Mouse (Mus musculus) testis, adult 2 months (tissue): ENCODE data around the gene Nos2. TPM values are rescaled to one million over a fixed set of nuclear protein-coding genes. Genes with fewer than 3 reads are reported as not detected.
A peak's percentile ranks its signal among the peaks of the same experiment; 100 is the strongest.

Experiments used
- H3K27ac ChIP-seq: fragments of 200-500 bp; 2 replicates; pipeline ENCODE4 v1.5.1; 2012; ENCODE audit warnings: low read depth, low read length; ENCODE audit not compliant: control insufficient read depth, insufficient read depth
- H3K27me3 ChIP-seq: fragments of 200-500 bp; 2 replicates; pipeline ENCODE4 v1.6.1; 2012; ENCODE audit warnings: mild to moderate bottlenecking, low read length, moderate library complexity; ENCODE audit not compliant: control insufficient read depth, insufficient read depth
- H3K36me3 ChIP-seq: fragments of 200-500 bp; 2 replicates; pipeline ENCODE4 v1.6.1; 2012; ENCODE audit warnings: mild to moderate bottlenecking, low read length; ENCODE audit not compliant: control insufficient read depth, insufficient read depth
- H3K4me1 ChIP-seq: fragments of 200-500 bp; 2 replicates; pipeline ENCODE4 v1.6.1; 2012; ENCODE audit warnings: low read length; ENCODE audit not compliant: control insufficient read depth, insufficient read depth
- H3K4me3 ChIP-seq: fragments of 200-500 bp; 2 replicates; pipeline ENCODE4 v1.5.1; 2012; ENCODE audit warnings: low read depth, mild to moderate bottlenecking, low read length, moderate library complexity, mixed read lengths; ENCODE audit not compliant: control insufficient read depth
- CTCF ChIP-seq: fragments of 200-500 bp; IDR thresholded peaks from 2 replicates; pipeline ENCODE4 v1.5.1; 2012; ENCODE audit warnings: low read depth, mild to moderate bottlenecking, inconsistent platforms, low read length, moderate library complexity; ENCODE audit not compliant: control insufficient read depth, insufficient read depth, insufficient replicate concordance
- POLR2A ChIP-seq: fragments of 200-500 bp; IDR thresholded peaks from 2 replicates; pipeline ENCODE4 v1.6.1; 2012; ENCODE audit warnings: low read depth, mild to moderate bottlenecking, inconsistent platforms, low read length, moderate library complexity; ENCODE audit not compliant: control insufficient read depth
- polyA plus RNA-seq: library from polyadenylated mRNA; depleted of rRNA; stranded (reverse); fragments of >200 nt; gene quantifications from 2 replicates; pipeline ENCODE4 v1.2.3, GENCODE M21; 2012

Nos2 gene
- polyA plus RNA-seq, 1 experiment, result 0.61 TPM

- Histone ChIP-seq H3K36me3 (no peaks in the 10 kb centered on the region), H3K27me3 (no peaks in the 10 kb centered on the region), H3K4me1 (no peaks in the 10 kb centered on the region; the same call in 1 of the 2 replicates), H3K27ac (no peak overlapping the region), H3K4me3 (no peak overlapping the region)
- no peak for TF ChIP-seq CTCF
- TF ChIP-seq POLR2A, result no peak
These were observed 38.8 kb downstream of the Nos2 start for GRCm38 (mm10) chr11:78959367-78959766.

GRCm38 (mm10) chr11:78959841-78960520 is 39.4 kb downstream of the Nos2 start:
- H3K4me1 ChIP-seq, result no peaks in the 10 kb centered on the region; the same call in 1 of the 2 replicates
- TF ChIP-seq CTCF (no peak), POLR2A (no peak)
- no peak overlapping the region for H3K27ac ChIP-seq
- no peaks in the 10 kb centered on the region for H3K36me3 ChIP-seq
- H3K27me3 ChIP-seq, result no peaks in the 10 kb centered on the region
- H3K4me3 ChIP-seq, result no peak overlapping the region

GRCm38 (mm10) chr11:78961221-78961620 is 40.6 kb downstream of the Nos2 start:
- no peak for TF ChIP-seq CTCF
- no peak for TF ChIP-seq POLR2A
- H3K4me3 ChIP-seq, result no peak overlapping the region
- no peaks in the 10 kb centered on the region for H3K36me3 ChIP-seq
- no peaks in the 10 kb centered on the region for H3K27me3 ChIP-seq
- H3K27ac ChIP-seq, result no peak overlapping the region
- no peaks in the 10 kb centered on the region; the same call in 1 of the 2 replicates for H3K4me1 ChIP-seq

GRCm38 (mm10) chr11:78967371-78967770 is 46.8 kb downstream of the Nos2 start:
- Histone ChIP-seq H3K27ac (no peak overlapping the region), H3K36me3 (no peaks in the 10 kb centered on the region), H3K4me3 (no peak overlapping the region), H3K4me1 (no peaks in the 10 kb centered on the region), H3K27me3 (no peaks in the 10 kb centered on the region)
- no peak for TF ChIP-seq POLR2A
- peak; percentile 25; the same call in 1 of the 2 replicates for TF ChIP-seq CTCF

GRCm38 (mm10) chr11:78968121-78968520 is 47.5 kb downstream of the Nos2 start:
- Histone ChIP-seq H3K27me3 (no peaks in the 10 kb centered on the region), H3K36me3 (no peaks in the 10 kb centered on the region), H3K27ac (no peak overlapping the region), H3K4me3 (no peak overlapping the region), H3K4me1 (no peaks in the 10 kb centered on the region; the same call in 1 of the 2 replicates)
- no peak for TF ChIP-seq POLR2A
- no peak for TF ChIP-seq CTCF

- Histone ChIP-seq H3K27me3 (no peaks in the 10 kb centered on the region), H3K4me1 (no peaks in the 10 kb centered on the region; the same call in 1 of the 2 replicates), H3K4me3 (no peak overlapping the region), H3K27ac (no peak overlapping the region), H3K36me3 (no peaks in the 10 kb centered on the region)
- TF ChIP-seq POLR2A, result no peak
- TF ChIP-seq CTCF, result no peak
These were observed 50.5 kb downstream of the Nos2 start for GRCm38 (mm10) chr11:78971096-78971495.

GRCm38 (mm10) chr11:78971746-78972145 is 51.2 kb downstream of the Nos2 start:
- Histone ChIP-seq H3K36me3 (no peaks in the 10 kb centered on the region), H3K27me3 (no peaks in the 10 kb centered on the region), H3K4me3 (no peak overlapping the region), H3K4me1 (no peaks in the 10 kb centered on the region; the same call in 1 of the 2 replicates), H3K27ac (no peak overlapping the region)
- TF ChIP-seq CTCF, result no peak
- TF ChIP-seq POLR2A, result no peak
